Mouse (Mus musculus) CD4-positive helper T cell, adult 2 months (primary cell): ENCODE results near the gene Dock6.

Experiments
- DNase-seq: peaks from one replicate; pipeline ENCODE4 v3.0.0-alpha.2; 2012; ENCODE audit warnings: low read depth, missing footprints, low spot score

Dock6 gene

GRCm38 (mm10) chr9:21847425-21847824 is 5.0 kb downstream of the Dock6 start:
- no peak for DNase-seq

GRCm38 (mm10) chr9:21846755-21847341 is 5.6 kb downstream of the Dock6 start:
- no peak for DNase-seq

GRCm38 (mm10) chr9:21845381-21846080 is 6.9 kb downstream of the Dock6 start:
- DNase-seq: peak; percentile 34

GRCm38 (mm10) chr9:21843086-21843485 is 9.3 kb downstream of the Dock6 start:
- DNase-seq: no peak

GRCm38 (mm10) chr9:21842391-21842790 is 10.0 kb downstream of the Dock6 start:
- DNase-seq: no peak

GRCm38 (mm10) chr9:21841340-21841739 is 11.1 kb downstream of the Dock6 start:
- no peak for DNase-seq

GRCm38 (mm10) chr9:21840115-21840787 is 12.2 kb downstream of the Dock6 start:
- DNase-seq: peak; percentile 51

- no peak for DNase-seq
Measured at GRCm38 (mm10) chr9:21837690-21838089, 14.7 kb downstream of the Dock6 start.

GRCm38 (mm10) chr9:21835258-21835912 is 17.1 kb downstream of the Dock6 start, which contains the start of gene Angptl8:
Angptl8 (plus strand) TSS chr9:21835510.
- no peak for DNase-seq

- DNase-seq: no peak
Measured at GRCm38 (mm10) chr9:21831558-21832240, 20.7 kb downstream of the Dock6 start.

- no peak for DNase-seq
Measured at GRCm38 (mm10) chr9:21830936-21831335, 21.5 kb downstream of the Dock6 start.

GRCm38 (mm10) chr9:21830461-21830850 is 22.0 kb downstream of the Dock6 start:
- no peak for DNase-seq

- DNase-seq: no peak
Measured at GRCm38 (mm10) chr9:21829834-21830460, 22.5 kb downstream of the Dock6 start.

GRCm38 (mm10) chr9:21824366-21824765 is 28.1 kb downstream of the Dock6 start:
- no peak for DNase-seq

GRCm38 (mm10) chr9:21823957-21824356 is 28.5 kb downstream of the Dock6 start:
- DNase-seq: no peak

- DNase-seq: no peak
Measured at GRCm38 (mm10) chr9:21822686-21823085, 29.7 kb downstream of the Dock6 start.

- DNase-seq: no peak
Measured at GRCm38 (mm10) chr9:21820183-21820582, 32.3 kb downstream of the Dock6 start.

- no peak for DNase-seq
Measured at GRCm38 (mm10) chr9:21819181-21819729, 33.2 kb downstream of the Dock6 start.

- DNase-seq: no peak
Measured at GRCm38 (mm10) chr9:21818561-21818960, 33.9 kb downstream of the Dock6 start.

GRCm38 (mm10) chr9:21818125-21818524 is 34.3 kb downstream of the Dock6 start:
- no peak for DNase-seq
